16 mouse cellular contexts compared by ENCODE assay signal in the genomic region with DNA sequence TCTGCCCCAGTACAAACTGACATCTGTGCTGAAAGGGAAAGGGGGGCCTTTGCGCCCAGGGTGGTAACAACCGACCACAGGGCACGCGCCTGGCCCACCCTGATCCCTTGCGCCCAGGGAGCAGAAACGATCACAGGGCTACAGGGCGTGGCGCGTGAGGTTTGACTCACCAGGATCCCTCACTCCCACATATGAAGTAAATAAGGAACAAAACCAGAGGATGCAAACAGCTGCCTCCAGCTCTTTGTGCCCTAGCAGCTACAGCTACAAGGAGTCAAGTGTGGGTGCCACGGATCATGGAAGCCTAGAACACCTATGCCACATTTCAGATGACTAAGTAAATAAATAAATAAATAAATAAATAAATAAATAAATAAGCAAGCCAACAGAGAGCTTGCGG. TPM values are rescaled to one million over a fixed set of nuclear protein-coding genes. Genes with fewer than 3 reads are reported as not detected.
"Had no signal": no experiment of that assay in that cellular context is flagged by ENCODE, and none has a peak within 500 bp of the region (broad histone marks: within the 10 kb centered on the region; RNA-seq: fewer than 3 reads in every experiment).

Ccdc7a (minus strand) TSS at position 101 of the 400 bp plus-strand sequence.

RNA-seq across cellular contexts. Expression of gene Ccdc7a, which starts in this region (rescaled TPM):
- polyA plus RNA-seq: cerebellum, adult 2 months; cortical plate, adult 2 months; embryonic facial prominence, embryonic 10.5 days; embryonic facial prominence, embryonic 11.5 days; embryonic facial prominence, embryonic 13.5 days; embryonic facial prominence, embryonic 14.5 days; embryonic facial prominence, embryonic 15.5 days; erythroblast, embryonic 14.5 days; forebrain, embryonic 10.5 days; forebrain, embryonic 12.5 days; forebrain, embryonic 13.5 days; forebrain, embryonic 16.5 days; forebrain, postnatal 0 days; frontal cortex, adult 2 months; gonadal fat pad, adult 2 months; heart, adult 2 months had no signal
